Mouse (Mus musculus) frontal cortex, adult (tissue): ENCODE measurements around the gene Edil3.

Experiments
- ATAC-seq: cut with Nextera tagmentation; 2 replicates; pipeline ENCODE4 v1.9.2; 2017; ENCODE audit warnings: mild to moderate bottlenecking, moderate library complexity, mixed read lengths; ENCODE audit not compliant: low TSS enrichment

Edil3 gene

GRCm38 (mm10) chr13:89253990-89254642, 432.8 kb downstream of the Edil3 start:
- no peak for ATAC-seq

GRCm38 (mm10) chr13:89256906-89257305, 435.6 kb downstream of the Edil3 start:
- no peak for ATAC-seq

- ATAC-seq, result peak; percentile 97
Measured at GRCm38 (mm10) chr13:89286696-89287305, 465.5 kb downstream of the Edil3 start.

GRCm38 (mm10) chr13:89288201-89288600, 466.9 kb downstream of the Edil3 start:
- ATAC-seq, result no peak

- ATAC-seq, result no peak
Measured at GRCm38 (mm10) chr13:89321155-89321554, 499.9 kb downstream of the Edil3 start.

GRCm38 (mm10) chr13:89324282-89324681, 503.0 kb downstream of the Edil3 start:
- peak; percentile 97 for ATAC-seq

GRCm38 (mm10) chr13:89334494-89334893, 513.2 kb downstream of the Edil3 start:
- peak; percentile 87 for ATAC-seq

- peak; percentile 82 for ATAC-seq
Measured at GRCm38 (mm10) chr13:89335908-89336579, 514.8 kb downstream of the Edil3 start.

GRCm38 (mm10) chr13:89339055-89339454, 517.8 kb downstream of the Edil3 start:
- ATAC-seq, result no peak

GRCm38 (mm10) chr13:89339776-89340175, 518.5 kb downstream of the Edil3 start:
- no peak for ATAC-seq

GRCm38 (mm10) chr13:89355234-89355633, 534.0 kb downstream of the Edil3 start:
- no peak for ATAC-seq

- no peak for ATAC-seq
Measured at GRCm38 (mm10) chr13:89358407-89358806, 537.1 kb downstream of the Edil3 start.

GRCm38 (mm10) chr13:89362274-89362673, 541.0 kb downstream of the Edil3 start:
- no peak for ATAC-seq

- ATAC-seq, result no peak
Measured at GRCm38 (mm10) chr13:89371253-89371652, 550.0 kb downstream of the Edil3 start.

- ATAC-seq, result no peak
Measured at GRCm38 (mm10) chr13:89371656-89372240, 550.5 kb downstream of the Edil3 start.
